Mouse (Mus musculus) brain, embryonic 14.5 days (tissue): ENCODE data around the gene Ubox5.
A peak's percentile ranks its signal among the peaks of the same experiment; 100 is the strongest.

Experiments used
- CTCF ChIP-seq: fragments of 200-500 bp; IDR thresholded peaks from 2 replicates; pipeline ENCODE4 v1.5.1; 2012; ENCODE audit warnings: inconsistent platforms, mild to moderate bottlenecking, moderate library complexity, borderline replicate concordance; ENCODE audit not compliant: insufficient read depth, insufficient read length; ENCODE audit errors: extremely low read depth
- POLR2A ChIP-seq: fragments of 200-500 bp; IDR thresholded peaks from 2 replicates; pipeline ENCODE4 v1.6.1; 2012; ENCODE audit warnings: mild to moderate bottlenecking, inconsistent platforms, borderline replicate concordance; ENCODE audit not compliant: poor library complexity, insufficient read depth, insufficient read length, severe bottlenecking; ENCODE audit errors: extremely low read depth

- TF ChIP-seq CTCF (peak; percentile 62), POLR2A (no peak)
Observed at GRCm38 (mm10) chr2:130667559-130667958, 37.7 kb upstream of the Ubox5 start, which contains the start of gene Itpa.
